Mouse (Mus musculus) heart, postnatal 0 days (tissue): ENCODE data around the gene Apol7a. TPM values are rescaled to one million over a fixed set of nuclear protein-coding genes. Genes with fewer than 3 reads are reported as not detected.

Experiments
- ATAC-seq: fragments of 200-750 bp; cut with Nextera tagmentation; 2 replicates; pipeline ENCODE4 v1.8.0; 2017; ENCODE audit warnings: low read depth, moderate number of reproducible peaks, moderate library complexity; ENCODE audit not compliant: insufficient read depth
- DNase-seq: peaks from one replicate; pipeline ENCODE4 v3.0.0-alpha.2; 2016; ENCODE audit warnings: low spot score
- H3K27ac ChIP-seq: fragments of 300-500 bp; sonication (generic); 2 replicates; pipeline ENCODE4 v1.5.1; 2014; ENCODE audit warnings: low read depth, mild to moderate bottlenecking
- H3K27me3 ChIP-seq: fragments of 300-500 bp; sonication (generic); 2 replicates; pipeline ENCODE4 v1.6.1; 2014; ENCODE audit warnings: low read length, mixed read lengths; ENCODE audit not compliant: control insufficient read depth, insufficient read depth
- H3K36me3 ChIP-seq: fragments of 300-500 bp; sonication (generic); replicated peaks from 2 replicates; pipeline ENCODE4 v1.6.1; 2014; ENCODE audit warnings: low read length, mixed read lengths; ENCODE audit not compliant: control insufficient read depth, insufficient read depth
- H3K4me1 ChIP-seq: fragments of 300-500 bp; sonication (generic); 2 replicates; pipeline ENCODE4 v1.6.1; 2014; ENCODE audit warnings: antibody characterized with exemption; ENCODE audit not compliant: control insufficient read depth, insufficient read depth
- H3K4me2 ChIP-seq: fragments of 300-500 bp; sonication (generic); 2 replicates; pipeline ENCODE4 v1.6.1; 2014; ENCODE audit warnings: low read depth, mild to moderate bottlenecking, low read length, moderate library complexity
- H3K4me3 ChIP-seq: fragments of 300-500 bp; sonication (generic); 2 replicates; pipeline ENCODE4 v1.5.1; 2014; ENCODE audit warnings: low read depth, low read length
- H3K9ac ChIP-seq: fragments of 300-500 bp; sonication (generic); replicated peaks from 2 replicates; pipeline ENCODE4 v1.6.1; 2014; ENCODE audit warnings: low read depth, low read length, mixed read lengths
- H3K9me3 ChIP-seq: fragments of 300-500 bp; sonication (generic); replicated peaks from 2 replicates; pipeline ENCODE4 v1.6.1; 2016; ENCODE audit warnings: low read length; ENCODE audit not compliant: control insufficient read depth
- CTCF ChIP-seq: IDR thresholded peaks from 2 replicates; pipeline ENCODE4 v1.5.1; 2016; ENCODE audit warnings: antibody characterized with exemption, control low read depth, low read depth
- EP300 ChIP-seq: IDR thresholded peaks from 2 replicates; pipeline ENCODE4 v1.6.1; 2016; ENCODE audit warnings: antibody characterized with exemption, low read depth
- WGBS: fragments of 180-500 bp; shearing (Covaris S2); extraction: QIAGEN DNeasy Blood & Tissue Kit; methylation state at CpG from one replicate; pipeline ENCODE4 v1.1.7; 2014; 5-methylcytosine and 5-hydroxymethylcytosine counted together
- polyA plus RNA-seq: library from polyadenylated mRNA; unstranded; fragments of >200 nt; fragmentation: Nextera tagmentation; extraction: Ambion mirVana; gene quantifications from 2 replicates; pipeline ENCODE4 v1.2.1, GENCODE M21; 2015
- total RNA-seq: library from RNA; depleted of rRNA; stranded (reverse); fragments of >200 nt; gene quantifications from 2 replicates; pipeline ENCODE4 v1.2.3, GENCODE M21; 2014; ENCODE audit warnings: low replicate concordance

Apol7a gene
- total and polyA plus RNA-seq, 2 experiments from 2014 or later = 0.20 to 1.3 TPM

DNA sequence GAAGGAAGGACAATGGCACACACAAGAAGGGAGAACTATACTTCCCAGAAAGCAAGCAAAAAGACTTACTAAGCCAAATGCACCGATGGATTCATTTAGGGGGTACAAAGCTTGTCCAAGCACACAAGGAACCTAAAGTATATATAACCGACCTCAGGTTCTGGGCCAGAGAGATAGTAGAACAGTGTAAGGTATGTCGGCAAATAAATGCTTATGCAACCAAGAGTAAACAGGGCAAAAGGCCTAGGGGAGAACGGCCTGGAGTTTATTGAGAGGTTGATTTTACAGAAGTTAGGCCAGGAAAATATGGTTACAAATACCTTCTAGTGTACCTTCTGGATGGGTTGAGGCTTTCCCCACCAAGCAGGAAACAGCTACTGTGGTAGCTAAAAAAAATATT lies 21.5 kb downstream of the Apol7a start:
- TF ChIP-seq CTCF = no peak
- TF ChIP-seq EP300 = no peak
- Histone ChIP-seq H3K27ac (no peak overlapping the region), H3K27me3 (no peaks in the 10 kb centered on the region), H3K4me1 (no peaks in the 10 kb centered on the region), H3K4me3 (no peak overlapping the region), H3K4me2 (no peak overlapping the region), H3K36me3 (no peaks in the 10 kb centered on the region), H3K9me3 (no peaks in the 10 kb centered on the region), H3K9ac (no peak overlapping the region)
- ATAC-seq = no peak
- WGBS = 78% methylated on average over 4 of the region's 4 CpGs
- DNase-seq = no peak

DNA sequence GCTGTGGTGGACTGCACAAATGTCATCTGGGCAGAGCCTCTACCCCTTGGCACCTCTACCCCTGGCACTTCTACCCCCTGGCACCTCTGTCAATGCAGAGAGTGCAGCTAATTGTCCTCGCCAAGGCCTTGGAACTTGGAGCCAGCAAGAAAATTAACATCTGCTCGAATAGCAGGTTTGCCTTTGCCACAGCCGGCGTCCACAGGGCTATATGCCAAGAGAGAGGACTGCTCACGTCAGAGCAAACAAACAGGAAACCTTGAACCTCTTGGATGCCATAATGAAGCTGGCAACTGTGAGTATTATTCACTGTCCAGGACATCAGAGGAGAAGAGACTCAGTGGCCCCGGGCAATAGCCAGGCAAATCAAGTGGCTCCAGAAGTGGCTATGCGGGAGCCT lies 22.0 kb downstream of the Apol7a start:
- DNase-seq (no peak), ATAC-seq (no peak)
- H3K4me3 ChIP-seq = no peak overlapping the region
- no peaks in the 10 kb centered on the region for H3K27me3 ChIP-seq
- no peaks in the 10 kb centered on the region for H3K4me1 ChIP-seq
- no peak for TF ChIP-seq EP300
- no peak for TF ChIP-seq CTCF
- H3K9ac ChIP-seq = no peak overlapping the region
- H3K36me3 ChIP-seq = no peaks in the 10 kb centered on the region
- no peaks in the 10 kb centered on the region for H3K9me3 ChIP-seq
- H3K27ac ChIP-seq = no peak overlapping the region
- 80% methylated on average over 7 of the region's 7 CpGs for WGBS
- H3K4me2 ChIP-seq = no peak overlapping the region

DNA sequence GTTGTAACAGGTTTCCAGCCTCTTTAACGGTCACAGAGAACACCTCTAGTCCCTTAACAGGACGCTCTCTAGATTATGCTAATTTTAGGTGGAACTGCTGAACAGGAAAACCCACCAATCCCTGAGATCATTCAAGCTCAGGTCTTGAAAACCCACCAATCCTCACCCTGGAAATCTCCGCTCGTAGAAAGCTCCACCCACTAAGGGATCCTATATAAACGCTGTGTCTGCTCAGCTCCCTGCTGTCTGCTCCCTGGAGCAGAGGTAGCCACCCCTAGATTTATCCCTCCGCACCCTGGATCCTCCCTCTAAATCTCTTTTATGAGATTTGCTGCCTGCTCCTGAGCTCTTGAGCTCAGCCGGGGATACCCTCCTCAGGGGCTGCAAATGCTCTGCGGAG lies 28.3 kb downstream of the Apol7a start:
- Histone ChIP-seq H3K9me3 (no peaks in the 10 kb centered on the region), H3K4me1 (peaks cover 15% of the 10 kb centered on the region), H3K4me2 (no peak overlapping the region), H3K36me3 (no peaks in the 10 kb centered on the region), H3K27ac (no peak overlapping the region), H3K4me3 (no peak overlapping the region), H3K9ac (no peak overlapping the region), H3K27me3 (no peaks in the 10 kb centered on the region)
- TF ChIP-seq EP300 = no peak
- no peak for TF ChIP-seq CTCF
- no peak for DNase-seq
- ATAC-seq = no peak
- WGBS = 83% methylated on average over 8 of the region's 8 CpGs

GRCm38 (mm10) chr15:77369981-77370380 lies 28.9 kb downstream of the Apol7a start:
- TF ChIP-seq CTCF = no peak
- TF ChIP-seq EP300 = no peak
- Histone ChIP-seq H3K27me3 (no peaks in the 10 kb centered on the region), H3K9ac (no peak overlapping the region), H3K27ac (no peak overlapping the region), H3K4me1 (peaks cover 21% of the 10 kb centered on the region), H3K36me3 (no peaks in the 10 kb centered on the region), H3K4me3 (no peak overlapping the region), H3K9me3 (no peaks in the 10 kb centered on the region), H3K4me2 (no peak overlapping the region)
- ATAC-seq (no peak), DNase-seq (no peak)
- 92% methylated on average over 21 of the region's 21 CpGs for WGBS

GRCm38 (mm10) chr15:77368818-77369320 lies 30.0 kb downstream of the Apol7a start:
- no peaks in the 10 kb centered on the region for H3K27me3 ChIP-seq
- peaks cover 24% of the 10 kb centered on the region for H3K4me1 ChIP-seq
- DNase-seq (no peak), ATAC-seq (no peak)
- no peak for TF ChIP-seq CTCF
- TF ChIP-seq EP300 = no peak
- H3K4me3 ChIP-seq = no peak overlapping the region
- H3K4me2 ChIP-seq = no peak overlapping the region
- H3K9ac ChIP-seq = no peak overlapping the region
- H3K36me3 ChIP-seq = no peaks in the 10 kb centered on the region
- 82% methylated on average over 12 of the region's 12 CpGs for WGBS
- H3K27ac ChIP-seq = no peak overlapping the region
- H3K9me3 ChIP-seq = no peaks in the 10 kb centered on the region

DNA sequence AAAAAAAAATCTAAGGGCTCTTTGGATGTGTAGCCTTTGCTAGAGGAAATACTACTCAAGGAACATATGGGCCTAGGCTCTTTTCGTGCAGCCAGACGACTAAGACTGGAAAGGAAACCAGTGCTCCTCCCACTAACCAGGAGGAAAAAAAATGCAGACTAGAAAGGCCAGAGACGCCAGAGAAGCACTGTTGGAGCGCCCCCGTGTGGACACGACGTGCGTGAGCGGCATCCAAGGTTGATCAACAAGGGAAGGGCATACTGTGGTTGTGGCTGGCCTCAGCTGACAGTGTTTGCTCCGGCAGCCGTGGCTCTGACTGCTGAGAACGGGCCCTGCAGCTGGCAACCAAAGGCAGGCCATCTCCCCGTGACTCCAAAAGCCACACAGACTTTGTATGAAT lies 30.8 kb downstream of the Apol7a start:
- Histone ChIP-seq H3K9me3 (no peaks in the 10 kb centered on the region), H3K4me3 (peak overlapping the region; percentile 16; the same call in 1 of the 2 replicates), H3K4me1 (peaks cover 24% of the 10 kb centered on the region), H3K9ac (no peak overlapping the region), H3K27me3 (no peaks in the 10 kb centered on the region), H3K27ac (peak overlapping the region; percentile 92), H3K36me3 (no peaks in the 10 kb centered on the region), H3K4me2 (peak overlapping the region; percentile 39)
- DNase-seq = peak; percentile 90
- WGBS = under 1% methylated on average over 13 of the region's 13 CpGs
- no peak for TF ChIP-seq EP300
- peak; percentile 99 for TF ChIP-seq CTCF
- peak; percentile 69 for ATAC-seq
